Mouse (Mus musculus) small intestine, adult 2 months (tissue): Measurements from ENCODE around the gene Cela1. TPM values are rescaled to one million over a fixed set of nuclear protein-coding genes. Genes with fewer than 3 reads are reported as not detected.

Experiments
- H3K27ac ChIP-seq: fragments of 200-500 bp; 2 replicates; pipeline ENCODE4 v1.5.1; 2012; ENCODE audit warnings: low read depth, low read length, control low read depth, inconsistent platforms; ENCODE audit not compliant: insufficient read depth
- H3K27me3 ChIP-seq: fragments of 200-500 bp; 2 replicates; pipeline ENCODE4 v1.6.1; 2012; ENCODE audit warnings: mild to moderate bottlenecking, moderate library complexity, low read length, inconsistent platforms; ENCODE audit not compliant: control insufficient read depth, insufficient read depth
- H3K36me3 ChIP-seq: fragments of 200-500 bp; 2 replicates; pipeline ENCODE4 v1.6.1; 2012; ENCODE audit warnings: mild to moderate bottlenecking, low read length, control low read depth, inconsistent platforms; ENCODE audit not compliant: control insufficient read depth, insufficient read depth
- H3K4me1 ChIP-seq: fragments of 200-500 bp; 2 replicates; pipeline ENCODE4 v1.6.1; 2012; ENCODE audit warnings: low read length, inconsistent platforms, mixed read lengths; ENCODE audit not compliant: control insufficient read depth, insufficient read depth, insufficient read length
- H3K4me3 ChIP-seq: fragments of 200-500 bp; 2 replicates; pipeline ENCODE4 v1.5.1; 2012; ENCODE audit warnings: low read depth, mild to moderate bottlenecking, control low read depth, inconsistent platforms, low read length, moderate library complexity
- CTCF ChIP-seq: fragments of 200-500 bp; IDR thresholded peaks from 2 replicates; pipeline ENCODE4 v1.5.1; 2012; ENCODE audit warnings: low read depth, mild to moderate bottlenecking, control low read depth, inconsistent platforms, low read length, moderate library complexity, mixed read lengths; ENCODE audit not compliant: insufficient replicate concordance, insufficient read length; ENCODE audit errors: extremely low read depth
- POLR2A ChIP-seq: fragments of 200-500 bp; IDR thresholded peaks from 2 replicates; pipeline ENCODE4 v1.6.1; 2012; ENCODE audit warnings: low read depth, mild to moderate bottlenecking, control low read depth, inconsistent platforms, low read length, moderate library complexity
- WGBS: fragments of 180-500 bp; shearing (Covaris S2); methylation state at CpG from one replicate; pipeline ENCODE4 v1.1.7; 2018; 5-methylcytosine and 5-hydroxymethylcytosine counted together
- polyA plus RNA-seq: library from polyadenylated mRNA; depleted of rRNA; stranded (reverse); fragments of >200 nt; gene quantifications from 2 replicates; pipeline ENCODE4 v1.2.3, GENCODE M21; 2012

Gene Cela1
- polyA plus RNA-seq, 1 experiment = 55.9 TPM

- 93% methylated on average over 10 of the region's 10 CpGs for WGBS
Observed at GRCm38 (mm10) chr15:100650111-100650510, 37.6 kb downstream of the Cela1 start.

GRCm38 (mm10) chr15:100646161-100646560, 41.6 kb downstream of the Cela1 start:
- Histone ChIP-seq H3K27me3 (no peaks in the 10 kb centered on the region), H3K4me3 (no peak overlapping the region), H3K4me1 (peaks cover 2% of the 10 kb centered on the region; the same call in 1 of the 2 replicates), H3K27ac (no peak overlapping the region), H3K36me3 (no peaks in the 10 kb centered on the region; the same call in 1 of the 2 replicates)
- WGBS = 77% methylated on average over 6 of the region's 6 CpGs
- no peak for TF ChIP-seq CTCF
- TF ChIP-seq POLR2A = no peak

More at GRCm38 (mm10) chr15:100650111-100650510, 37.6 kb downstream of the Cela1 start:
- Histone ChIP-seq H3K36me3 (no peaks in the 10 kb centered on the region; the same call in 1 of the 2 replicates), H3K27ac (no peak overlapping the region), H3K4me1 (peaks cover 8% of the 10 kb centered on the region), H3K27me3 (no peaks in the 10 kb centered on the region), H3K4me3 (no peak overlapping the region)
- no peak for TF ChIP-seq CTCF
- TF ChIP-seq POLR2A = no peak

GRCm38 (mm10) chr15:100642451-100642850, 45.3 kb downstream of the Cela1 start:
- Histone ChIP-seq H3K4me1 (peaks cover 8% of the 10 kb centered on the region; the same call in 1 of the 2 replicates), H3K4me3 (no peak overlapping the region), H3K27ac (no peak overlapping the region), H3K36me3 (no peaks in the 10 kb centered on the region), H3K27me3 (no peaks in the 10 kb centered on the region)
- 89% methylated on average over 7 of the region's 7 CpGs for WGBS
- TF ChIP-seq CTCF (no peak), POLR2A (no peak)

GRCm38 (mm10) chr15:100641226-100641810, 46.4 kb downstream of the Cela1 start:
- Histone ChIP-seq H3K4me1 (peaks cover 8% of the 10 kb centered on the region; the same call in 1 of the 2 replicates), H3K27me3 (no peaks in the 10 kb centered on the region), H3K4me3 (no peak overlapping the region), H3K36me3 (no peaks in the 10 kb centered on the region), H3K27ac (no peak overlapping the region)
- TF ChIP-seq POLR2A = no peak
- TF ChIP-seq CTCF = no peak
- 44% methylated on average over 14 of the region's 16 CpGs for WGBS

GRCm38 (mm10) chr15:100639972-100640750, 47.6 kb downstream of the Cela1 start:
- Histone ChIP-seq H3K4me3 (no peak overlapping the region), H3K36me3 (no peaks in the 10 kb centered on the region), H3K27me3 (no peaks in the 10 kb centered on the region), H3K27ac (0 out of 2 replicates have a peak overlapping the region, but pooled peaks have one; percentile 30), H3K4me1 (peaks cover 8% of the 10 kb centered on the region; the same call in 1 of the 2 replicates)
- TF ChIP-seq POLR2A (no peak), CTCF (no peak)
- 47% methylated on average over 16 of the region's 16 CpGs for WGBS

GRCm38 (mm10) chr15:100637661-100638060, 50.1 kb downstream of the Cela1 start:
- H3K27ac ChIP-seq = no peak overlapping the region
- 17% methylated on average over 6 of the region's 6 CpGs for WGBS
- TF ChIP-seq CTCF (peak; percentile 51; the same call in 1 of the 2 replicates), POLR2A (no peak)

More at GRCm38 (mm10) chr15:100637661-100638060, 50.1 kb downstream of the Cela1 start:
- H3K27me3 ChIP-seq = no peaks in the 10 kb centered on the region
- no peak overlapping the region for H3K4me3 ChIP-seq
- H3K36me3 ChIP-seq = no peaks in the 10 kb centered on the region
- H3K4me1 ChIP-seq = peaks cover 15% of the 10 kb centered on the region
